Mouse (Mus musculus) megakaryocyte, embryonic 14.5 days (primary cell): Measurements from ENCODE around the gene 4921504E06Rik.

Experiments
- FLI1 ChIP-seq: IDR thresholded peaks from 2 replicates; pipeline ENCODE4 v1.6.1; 2012; ENCODE audit warnings: low read length, inconsistent platforms, mixed read lengths
- GATA1 ChIP-seq: IDR thresholded peaks from 3 replicates; pipeline ENCODE4 v1.6.1; 2012; ENCODE audit warnings: mixed read lengths, low read length, inconsistent platforms, borderline replicate concordance

- TF ChIP-seq GATA1 = no peak
- no peak for TF ChIP-seq FLI1
Observed at GRCm38 (mm10) chr2:19596988-19597387, 43.3 kb upstream of the 4921504E06Rik start.
